Mouse (Mus musculus) cortical plate, adult 2 months (tissue): ENCODE data around the gene Alkbh7. TPM values are rescaled to one million over a fixed set of nuclear protein-coding genes. Genes with fewer than 3 reads are reported as not detected.

Experiments
- H3K27ac ChIP-seq: fragments of 200-500 bp; 2 replicates; pipeline ENCODE4 v1.5.1; 2012; ENCODE audit warnings: low read length, control low read depth, inconsistent platforms; ENCODE audit not compliant: insufficient read depth
- H3K4me1 ChIP-seq: fragments of 200-500 bp; 2 replicates; pipeline ENCODE4 v1.6.1; 2011; ENCODE audit warnings: low read length; ENCODE audit not compliant: control insufficient read depth, insufficient read depth
- H3K4me3 ChIP-seq: fragments of 200-500 bp; 2 replicates; pipeline ENCODE4 v1.5.1; 2011; ENCODE audit warnings: mild to moderate bottlenecking, low read length, control low read depth; ENCODE audit not compliant: insufficient read depth
- CTCF ChIP-seq: fragments of 200-500 bp; IDR thresholded peaks from 2 replicates; pipeline ENCODE4 v1.5.1; 2011; ENCODE audit warnings: mild to moderate bottlenecking, control low read depth, low read length; ENCODE audit not compliant: insufficient read depth; ENCODE audit errors: extremely low read depth
- POLR2A ChIP-seq: fragments of 200-500 bp; IDR thresholded peaks from 2 replicates; pipeline ENCODE4 v1.6.1; 2011; ENCODE audit warnings: mild to moderate bottlenecking, low read length, control low read depth; ENCODE audit not compliant: insufficient read depth; ENCODE audit errors: extremely low read depth
- polyA plus RNA-seq: library from polyadenylated mRNA; depleted of rRNA; stranded (reverse); fragments of >200 nt; gene quantifications from 2 replicates; pipeline ENCODE4 v1.2.3, GENCODE M21; 2012; rRNA removed

Gene Alkbh7
- polyA plus RNA-seq, 1 experiment = 35.4 TPM

- TF ChIP-seq POLR2A (no peak), CTCF (no peak)
- 0 out of 2 replicates have a peak, but pooled peaks cover 1% of the 10 kb centered on the region for H3K4me1 ChIP-seq
- H3K4me3 ChIP-seq = no peak overlapping the region
- H3K27ac ChIP-seq = no peak overlapping the region
These were observed 50.3 kb downstream of the Alkbh7 start for GRCm38 (mm10) chr17:57047406-57047805.

GRCm38 (mm10) chr17:57048816-57049215 lies 51.7 kb downstream of the Alkbh7 start:
- Histone ChIP-seq H3K4me1 (no peaks in the 10 kb centered on the region), H3K27ac (no peak overlapping the region), H3K4me3 (no peak overlapping the region)
- TF ChIP-seq CTCF = no peak
- no peak for TF ChIP-seq POLR2A

Other genes with a start within 250 kb of the Alkbh7 start
- 7.4 and 8.6 TPM in 2 replicates for gene Nrtn, start 239.8 kb upstream of the Alkbh7 start, polyA plus RNA-seq
- 137 and 148 TPM in 2 replicates for gene Dus3l, start 232.6 kb upstream of the Alkbh7 start, polyA plus RNA-seq
- 3.3 and 4.0 TPM in 2 replicates for gene Prr22, start 227.1 kb upstream of the Alkbh7 start, polyA plus RNA-seq
- 2.6 and 3.2 TPM in 2 replicates for gene Rfx2, start 166.3 kb upstream of the Alkbh7 start, polyA plus RNA-seq
- 0.09 TPM in 1 of 2 replicates, not detected in the other for gene Acsbg2, start 122.9 kb upstream of the Alkbh7 start, polyA plus RNA-seq
- 0.06 and 0.09 TPM in 2 replicates for gene 1700061G19Rik, start 121.9 kb upstream of the Alkbh7 start, polyA plus RNA-seq
- gene Mllt1, start 61.9 kb upstream of the Alkbh7 start, polyA plus RNA-seq = 73.1 and 76.0 TPM in 2 replicates
- not detected in 2 replicates for gene Acer1, start 15.2 kb upstream of the Alkbh7 start, polyA plus RNA-seq
- gene Clpp, start 7.0 kb upstream of the Alkbh7 start, polyA plus RNA-seq = 139 and 146 TPM in 2 replicates
- not detected in 2 replicates for gene Pspn, start 2.7 kb downstream of the Alkbh7 start, polyA plus RNA-seq
- 73.3 and 80.0 TPM in 2 replicates for gene Gtf2f1, start 13.9 kb downstream of the Alkbh7 start, polyA plus RNA-seq
- 0.13 TPM in 1 of 2 replicates, not detected in the other for gene Gm17949, start 14.1 kb downstream of the Alkbh7 start, polyA plus RNA-seq
- gene Khsrp, start 34.2 kb downstream of the Alkbh7 start, polyA plus RNA-seq = 58.4 and 63.4 TPM in 2 replicates
- gene Slc25a41, start 44.3 kb downstream of the Alkbh7 start, polyA plus RNA-seq = 0.19 and 0.25 TPM in 2 replicates
- gene Crb3, start 61.8 kb downstream of the Alkbh7 start, polyA plus RNA-seq = 0.93 and 1.6 TPM in 2 replicates
- 319 and 330 TPM in 2 replicates for gene Slc25a23, start 62.5 kb downstream of the Alkbh7 start, polyA plus RNA-seq
- 2.3 and 2.8 TPM in 2 replicates for gene Dennd1c, start 81.2 kb downstream of the Alkbh7 start, polyA plus RNA-seq
- 597 and 680 TPM in 2 replicates for gene Tubb4a, start 90.4 kb downstream of the Alkbh7 start, polyA plus RNA-seq
- 0.93 and 1.0 TPM in 2 replicates for gene Tnfsf9, start 108.0 kb downstream of the Alkbh7 start, polyA plus RNA-seq
- 0.25 and 0.29 TPM in 2 replicates for gene Cd70, start 152.4 kb downstream of the Alkbh7 start, polyA plus RNA-seq
- 0.08 TPM in 1 of 2 replicates, not detected in the other for gene Tnfsf14, start 196.8 kb downstream of the Alkbh7 start, polyA plus RNA-seq
- 0.17 and 0.32 TPM in 2 replicates for gene C3, start 230.8 kb downstream of the Alkbh7 start, polyA plus RNA-seq